Mouse (Mus musculus) gonadal fat pad, adult 2 months (tissue): ENCODE results near the gene Slc7a7. TPM values are rescaled to one million over a fixed set of nuclear protein-coding genes. Genes with fewer than 3 reads are reported as not detected.

Source experiments
- DNase-seq: peaks from one replicate; pipeline ENCODE4 v3.0.0-alpha.2; 2012; ENCODE audit warnings: low read depth
- polyA plus RNA-seq: library from polyadenylated mRNA; depleted of rRNA; stranded (reverse); fragments of >200 nt; gene quantifications from 2 replicates; pipeline ENCODE4 v1.2.3, GENCODE M21; 2012

Gene Slc7a7
- polyA plus RNA-seq, 1 experiment: 10.0 TPM

DNA sequence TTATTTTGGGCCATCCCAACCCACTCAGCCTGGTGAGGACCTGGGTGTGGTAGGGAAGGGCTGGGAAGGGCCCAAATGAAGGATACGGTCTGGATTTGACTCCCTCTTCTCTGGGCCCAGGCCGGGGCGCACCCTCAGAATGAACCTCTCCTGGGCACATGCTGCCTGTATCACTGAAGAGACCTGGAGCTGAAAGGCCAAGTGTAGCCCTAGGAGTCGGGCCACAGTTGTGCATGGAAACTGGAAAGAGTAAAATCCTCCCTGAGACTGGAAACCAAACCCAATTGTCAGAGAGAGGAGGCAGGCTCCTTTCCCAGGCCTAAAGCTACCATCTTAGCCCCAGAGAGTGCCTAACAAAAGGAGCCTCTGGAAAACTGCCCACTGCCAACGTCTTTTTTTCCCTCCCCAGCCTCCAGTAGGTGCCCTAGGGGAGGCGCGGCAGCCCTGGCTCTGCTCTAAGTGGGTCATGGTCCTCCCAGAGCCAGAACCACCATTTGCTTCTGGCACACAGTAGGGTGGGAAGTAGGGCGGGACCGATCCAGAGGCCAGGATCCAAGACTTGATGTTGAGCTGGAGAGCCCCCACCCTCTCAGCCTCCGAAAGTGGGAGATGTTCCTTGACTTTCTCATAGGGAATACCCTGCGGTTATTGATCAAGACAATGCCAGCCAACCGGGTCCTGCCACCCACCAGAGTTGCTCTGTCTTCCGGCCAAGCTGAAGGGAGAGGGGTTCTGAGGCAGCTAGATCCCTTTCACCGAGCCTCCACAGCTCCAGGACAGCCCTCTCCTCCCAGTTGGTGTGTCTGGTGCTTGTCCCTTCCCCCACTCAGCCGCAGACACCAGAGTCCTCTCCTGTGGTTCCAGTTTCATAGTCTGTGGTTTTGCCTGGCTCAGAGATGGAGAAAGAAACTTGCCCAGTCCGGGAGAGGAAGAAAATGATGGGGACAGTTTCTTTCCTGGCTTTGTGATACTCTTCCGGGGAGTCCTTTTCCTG is 15.6 kb upstream of the Slc7a7 start:
- no peak for DNase-seq

GRCm38 (mm10) chr14:54432078-54432836 is 14.7 kb upstream of the Slc7a7 start:
- no peak for DNase-seq

DNA sequence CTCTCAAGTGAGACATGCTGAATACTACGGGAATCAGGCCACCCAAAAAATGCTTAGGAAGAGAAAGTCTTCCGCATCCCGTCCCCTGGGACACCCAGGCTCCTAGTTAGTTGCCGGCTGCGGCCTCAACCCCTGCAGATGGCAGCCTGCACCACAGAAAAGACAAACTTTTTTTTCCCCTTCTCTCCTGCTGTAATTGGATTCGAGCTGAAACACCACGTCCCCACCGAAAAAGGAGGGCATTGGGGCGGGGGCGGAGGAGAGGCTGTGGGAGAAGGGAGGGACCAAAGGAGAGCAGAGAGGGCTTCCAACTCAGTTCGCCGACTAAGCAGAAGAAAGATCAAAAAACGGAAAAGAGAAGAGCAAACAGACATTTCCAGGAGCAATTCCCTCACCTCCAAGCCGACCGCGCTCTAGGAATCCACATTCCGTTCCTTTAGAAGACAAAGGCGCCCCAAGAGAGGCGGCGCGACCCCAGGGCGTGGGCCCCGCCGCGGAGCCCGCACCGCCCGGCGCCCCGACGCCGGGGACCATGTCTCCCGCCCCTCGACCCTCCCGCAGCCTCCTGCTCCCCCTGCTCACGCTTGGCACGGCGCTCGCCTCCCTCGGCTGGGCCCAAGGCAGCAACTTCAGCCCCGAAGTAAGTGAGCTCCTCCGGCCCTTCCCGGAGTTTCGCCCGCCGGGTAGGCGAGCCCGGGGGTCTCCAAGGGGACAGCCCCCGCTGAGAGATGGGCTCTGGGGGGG is 13.9 kb upstream of the Slc7a7 start, which contains the start of gene Mmp14:
Gene Mmp14 (plus strand): TSS at position 279 of the 744 bp plus-strand sequence.
- no peak for DNase-seq

- DNase-seq: no peak
Measured at GRCm38 (mm10) chr14:54430406-54431145, 13.0 kb upstream of the Slc7a7 start.

- no peak for DNase-seq
Measured at GRCm38 (mm10) chr14:54429332-54430093, 11.9 kb upstream of the Slc7a7 start.

DNA sequence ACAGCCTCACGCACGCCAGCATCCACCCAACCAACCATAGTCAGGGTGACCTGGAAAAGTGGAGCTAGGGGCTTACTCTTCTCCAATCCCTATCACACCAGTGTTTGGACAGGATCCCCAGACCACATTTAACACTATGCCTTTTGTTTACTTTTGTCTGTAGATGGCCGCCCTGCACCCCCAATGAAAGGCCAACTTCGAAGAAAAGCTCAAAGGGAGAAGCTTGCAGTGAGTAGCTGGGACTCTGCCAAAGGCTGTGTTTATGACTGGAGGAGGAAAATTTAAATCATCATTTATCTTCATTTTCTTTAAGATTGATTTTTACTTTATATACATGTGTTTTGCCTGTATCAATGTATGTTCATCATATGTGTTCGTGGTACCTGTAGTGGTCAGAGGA is 10.8 kb upstream of the Slc7a7 start:
- DNase-seq: no peak

DNA sequence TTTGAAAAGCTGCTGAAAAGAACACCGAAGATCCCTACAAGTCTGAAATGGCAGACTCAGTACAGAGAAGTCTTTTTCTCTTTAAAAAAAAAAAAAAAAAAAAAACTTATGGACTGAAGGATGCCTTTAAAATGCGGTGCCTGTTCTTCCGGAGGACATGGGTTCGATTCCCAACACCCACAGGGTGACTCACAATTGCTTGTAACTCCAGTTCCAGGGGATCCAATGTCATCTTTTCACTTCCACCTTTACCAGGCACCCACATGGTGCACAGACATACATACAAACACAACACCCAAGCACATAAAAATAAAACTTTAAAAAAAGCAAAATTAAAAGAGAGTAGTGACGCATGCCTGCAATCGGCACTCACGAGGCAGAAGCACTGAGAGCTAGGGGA is 10.1 kb upstream of the Slc7a7 start:
- no peak for DNase-seq

DNA sequence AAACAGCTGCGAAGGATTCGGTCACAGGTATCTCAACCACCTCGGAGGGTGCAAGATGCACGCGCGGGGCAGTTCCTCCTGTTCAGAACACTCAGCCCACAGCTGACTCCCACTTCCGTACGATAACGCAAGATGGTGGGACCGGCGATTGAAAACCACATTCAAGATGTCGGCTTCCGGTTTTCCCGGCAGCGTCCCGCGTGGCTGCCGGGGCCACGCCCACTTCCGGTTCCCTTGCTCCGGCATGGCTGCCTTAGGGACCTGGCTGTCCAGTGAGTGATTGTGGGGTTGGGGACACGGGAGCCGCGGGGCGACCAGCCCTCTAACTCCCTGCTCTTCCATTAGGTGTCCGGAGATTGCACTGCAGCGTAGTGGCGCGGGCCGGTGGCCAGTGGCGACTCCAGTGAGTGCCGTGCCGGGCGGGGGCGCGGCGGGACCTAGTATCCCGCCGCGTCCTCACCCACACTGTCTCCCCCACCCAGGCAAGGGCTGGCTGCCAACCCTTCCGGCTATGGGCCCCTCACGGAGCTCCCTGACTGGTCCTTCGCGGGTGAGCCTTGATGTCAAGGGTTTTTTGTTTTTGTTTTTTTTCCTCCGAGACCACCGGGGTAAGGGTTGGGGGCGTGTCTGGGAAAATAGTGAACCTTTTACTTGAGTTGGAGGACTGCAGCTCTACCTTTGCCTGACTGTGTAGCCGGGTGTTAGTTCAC is 9.3 kb upstream of the Slc7a7 start, which contains the start of gene Mrpl52:
Gene Mrpl52 (plus strand): TSS at position 221 of the 710 bp plus-strand sequence.
- DNase-seq: no peak

DNA sequence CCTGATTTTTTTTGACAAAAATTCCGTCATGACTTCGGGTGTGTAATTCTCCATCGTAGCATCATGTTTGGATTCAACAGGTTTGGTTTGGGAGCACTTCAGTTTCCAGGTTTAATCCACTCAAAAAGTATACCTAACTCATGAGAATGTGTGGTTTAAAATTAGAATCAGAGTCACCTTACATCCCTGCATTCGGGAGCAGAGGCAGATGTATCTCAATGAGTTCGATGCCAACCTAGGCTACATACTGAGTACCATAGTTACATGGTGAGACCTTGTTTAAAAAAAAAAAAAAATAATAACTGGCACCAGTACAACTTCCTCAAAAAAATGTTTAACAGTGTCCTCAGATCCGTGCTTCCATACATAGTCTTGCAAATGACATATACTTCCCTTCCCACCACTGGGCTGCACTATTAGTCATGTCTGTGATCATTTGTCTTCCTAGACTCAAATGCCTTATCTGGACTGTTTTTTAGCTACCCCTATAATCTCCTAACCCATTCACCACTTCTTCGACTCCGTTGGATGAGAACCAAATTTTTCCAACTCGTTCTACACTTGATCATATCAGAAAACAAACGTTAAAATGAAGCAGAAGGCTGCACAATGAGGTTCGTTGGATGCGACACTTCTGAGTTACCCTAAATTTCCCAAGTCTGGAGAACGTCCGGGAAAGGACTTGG is 8.6 kb upstream of the Slc7a7 start:
- DNase-seq: no peak

- DNase-seq: no peak
Measured at GRCm38 (mm10) chr14:54425540-54425939, 8.0 kb upstream of the Slc7a7 start.

GRCm38 (mm10) chr14:54424634-54425033 is 7.1 kb upstream of the Slc7a7 start:
- no peak for DNase-seq

GRCm38 (mm10) chr14:54423406-54423805 is 5.8 kb upstream of the Slc7a7 start:
- no peak for DNase-seq

DNA sequence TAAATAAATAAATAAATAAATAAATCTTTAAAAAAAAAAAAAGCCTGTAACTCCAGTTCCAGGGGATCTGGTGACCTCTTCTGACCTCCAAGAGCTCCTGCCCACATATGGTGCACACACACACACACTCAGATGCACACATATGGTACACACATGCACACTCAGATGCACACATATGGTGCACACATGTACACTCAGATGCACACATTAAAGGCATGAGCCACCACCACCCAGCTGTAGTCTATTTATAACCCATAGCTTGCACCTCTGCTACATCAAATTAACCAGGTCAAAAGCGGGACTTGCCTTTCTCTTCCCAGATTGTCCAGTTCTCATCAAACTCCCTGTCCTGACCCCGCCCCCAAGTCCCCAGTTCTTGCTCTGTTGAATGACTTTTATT is 3.4 kb upstream of the Slc7a7 start:
- DNase-seq: no peak

DNA sequence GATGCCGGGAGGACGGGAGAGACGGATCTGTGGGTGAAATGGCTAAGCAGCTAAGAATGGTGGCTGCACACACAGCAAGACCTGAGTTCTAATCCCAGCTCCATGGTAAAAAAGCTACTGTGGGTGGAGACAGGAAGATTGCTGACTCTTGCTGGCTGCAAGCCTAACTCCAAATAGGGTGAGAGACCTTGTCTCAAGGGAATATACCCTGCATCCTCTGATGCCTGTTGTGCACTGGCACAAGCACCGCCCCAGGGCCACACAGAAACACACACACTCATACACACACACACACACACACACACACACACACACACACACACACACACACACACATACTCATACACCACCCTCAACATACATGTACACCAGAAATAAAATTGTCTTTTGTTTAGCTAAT is 750 bp downstream of the Slc7a7 start:
- DNase-seq: no peak

DNA sequence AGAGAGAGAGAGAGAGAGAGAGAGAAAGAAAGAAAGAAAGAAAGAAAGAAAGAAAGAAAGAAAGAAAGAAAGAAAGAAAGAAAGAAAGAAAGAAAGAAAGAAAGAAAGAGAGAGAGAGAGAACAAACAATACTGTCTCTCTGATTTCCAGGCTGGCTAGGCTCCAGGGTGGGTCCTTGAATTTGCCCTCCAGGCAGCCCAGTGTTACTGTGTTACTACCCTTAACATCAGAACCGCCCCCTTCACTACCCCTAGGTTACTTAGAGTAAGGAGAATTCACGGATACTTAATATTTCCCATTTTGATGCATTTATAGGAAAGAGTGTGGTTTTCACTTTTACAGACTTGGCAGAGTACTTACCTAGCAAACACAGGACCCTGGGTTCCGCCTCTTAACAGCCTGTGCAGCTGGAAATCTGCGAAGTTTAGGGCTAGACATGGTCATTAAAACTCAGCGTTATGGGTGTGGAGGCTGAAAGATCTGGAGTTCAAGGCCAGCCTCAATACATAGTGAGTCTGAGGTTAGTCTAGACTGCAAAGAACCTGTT is 1.3 kb downstream of the Slc7a7 start:
- DNase-seq: no peak

DNA sequence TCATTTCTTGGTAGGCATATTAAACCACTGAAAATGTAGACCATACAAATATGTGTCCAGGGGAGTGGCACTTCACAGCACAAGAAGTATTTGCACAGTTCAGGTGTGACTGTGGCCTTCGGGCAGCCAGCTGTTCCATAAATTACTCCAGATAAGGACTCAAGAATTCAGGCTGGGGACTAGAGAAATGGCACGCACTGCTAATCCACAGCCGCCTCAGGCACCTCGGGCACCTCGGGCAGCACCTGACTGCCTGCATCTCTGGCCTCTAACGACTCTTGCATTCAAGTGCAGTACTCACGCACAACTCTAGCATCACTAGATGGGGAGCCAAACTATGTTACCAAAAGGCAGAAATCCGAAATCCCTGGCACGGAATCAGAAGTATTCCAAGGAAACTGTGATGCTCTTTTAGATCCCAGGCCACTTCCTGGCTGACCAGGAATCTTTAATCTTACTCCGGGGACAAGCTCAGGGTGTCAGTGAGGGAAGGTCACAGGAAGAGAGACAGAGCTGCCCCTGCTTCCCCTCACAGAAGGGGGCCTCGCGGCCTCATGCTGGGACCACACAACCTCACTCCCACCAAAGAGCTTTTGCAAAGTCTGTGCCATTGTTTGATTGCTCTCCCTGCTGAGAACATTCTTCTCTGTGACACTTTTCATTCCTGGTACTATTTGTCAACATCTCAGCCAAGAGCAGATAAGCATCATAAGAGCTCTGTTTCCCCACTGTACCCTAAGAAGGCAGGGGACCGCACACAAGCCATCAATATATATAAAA is 2.1 kb downstream of the Slc7a7 start:
- DNase-seq: no peak

DNA sequence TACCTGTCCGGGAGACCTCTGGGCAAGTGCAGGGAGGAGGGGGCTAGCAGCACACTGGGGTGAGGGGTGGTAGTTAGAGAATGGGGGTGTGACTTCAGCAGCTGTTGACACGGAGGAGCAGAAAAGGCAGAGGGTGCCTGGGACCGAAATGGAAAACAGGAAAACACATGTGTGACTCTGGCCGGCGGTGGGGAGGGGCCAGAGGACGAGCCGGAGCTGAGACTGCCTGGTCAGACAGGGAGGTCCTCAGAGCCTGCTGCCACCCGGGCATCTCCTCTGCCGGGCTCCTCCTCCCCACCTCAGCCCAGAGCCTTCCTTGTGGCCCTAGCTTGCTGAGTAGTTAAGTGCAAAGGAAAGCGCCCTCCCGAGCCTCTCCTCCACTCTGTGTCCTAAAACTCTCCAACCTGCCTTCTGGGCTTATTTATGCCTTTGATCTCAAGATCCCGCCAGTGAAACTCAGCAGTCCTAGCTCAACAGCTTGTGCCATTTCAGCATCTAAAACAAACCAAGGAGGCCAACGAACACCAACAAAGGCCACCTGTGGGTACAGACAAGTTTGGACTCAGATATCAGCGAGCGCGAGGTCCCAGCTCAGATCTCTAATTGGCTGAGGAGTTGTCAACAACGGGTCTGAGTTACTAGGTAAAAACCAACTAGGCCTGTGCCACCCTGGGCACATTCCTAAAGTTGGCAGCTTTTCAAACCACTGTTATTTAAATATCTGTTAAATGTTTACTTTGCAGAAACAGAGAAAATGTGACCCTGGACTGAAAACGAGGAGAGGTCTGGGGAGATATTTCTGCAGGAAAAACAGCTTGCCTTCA is 3.5 kb downstream of the Slc7a7 start:
- no peak for DNase-seq
